Mouse (Mus musculus): ENCODE data around the gene Nr4a1. TPM values are rescaled to one million over a fixed set of nuclear protein-coding genes. Genes with fewer than 3 reads are reported as not detected.
A peak's percentile ranks its signal among the peaks of the same experiment; 100 is the strongest.

Gene Nr4a1
- total and polyA plus RNA-seq, 3 experiments, result 12.1 to 45.3 (median 23.8) TPM

GRCm38 (mm10) chr15:101295616-101296015 is 41.5 kb downstream of the Nr4a1 start:
- Histone ChIP-seq H3K9ac (ENCODE audit: low read depth, low read length) (no peak overlapping the region), H3K27ac (peak overlapping the region; percentile 7), H3K27me3 (ENCODE audit: control insufficient read depth, insufficient read depth, low read length) (no peaks in the 10 kb centered on the region), H3K79me2 (replicated peaks; ENCODE audit: control insufficient read depth, insufficient read depth, low read length) (no peaks in the 10 kb centered on the region), H3K36me3 (ENCODE audit: control insufficient read depth, insufficient read depth, low read length) (no peaks in the 10 kb centered on the region), H3K4me3 (no peak overlapping the region), H3K4me1 (ENCODE audit: control insufficient read depth, insufficient read depth, low read length) (peaks cover 10% of the 10 kb centered on the region)
- no peak for TF ChIP-seq EP300 (IDR thresholded peaks at IDR 0.05; ENCODE audit: insufficient read depth, low read depth, low read length)
- no peak for TF ChIP-seq POLR2A (IDR thresholded peaks at IDR 0.05; ENCODE audit: insufficient read depth, low read depth, low read length)
- no peak for TF ChIP-seq CTCF (IDR thresholded peaks at IDR 0.05)
- 90% methylated on average over 10 of the region's 10 CpGs for WGBS
- DNase-seq, result no peak
- intact Hi-C loops (cut with DNase I), result no loop called here

GRCm38 (mm10) chr15:101296091-101296490 is 42.0 kb downstream of the Nr4a1 start:
- Histone ChIP-seq H3K27me3 (ENCODE audit: control insufficient read depth, insufficient read depth, low read length) (no peaks in the 10 kb centered on the region), H3K27ac (peak overlapping the region; percentile 7), H3K36me3 (ENCODE audit: control insufficient read depth, insufficient read depth, low read length) (no peaks in the 10 kb centered on the region), H3K9ac (ENCODE audit: low read depth, low read length) (no peak overlapping the region), H3K79me2 (replicated peaks; ENCODE audit: control insufficient read depth, insufficient read depth, low read length) (no peaks in the 10 kb centered on the region), H3K4me3 (no peak overlapping the region), H3K4me1 (ENCODE audit: control insufficient read depth, insufficient read depth, low read length) (peaks cover 10% of the 10 kb centered on the region)
- WGBS, result 55% methylated on average over 11 of the region's 11 CpGs
- no peak for TF ChIP-seq EP300 (IDR thresholded peaks at IDR 0.05; ENCODE audit: insufficient read depth, low read depth, low read length)
- intact Hi-C loops (cut with DNase I), result no loop called here
- peak in 1 of 2 experiments; percentile 34 for DNase-seq

- Histone ChIP-seq H3K9ac (ENCODE audit: low read depth, low read length) (no peak overlapping the region), H3K27ac (no peak overlapping the region), H3K36me3 (ENCODE audit: control insufficient read depth, insufficient read depth, low read length) (no peaks in the 10 kb centered on the region), H3K27me3 (ENCODE audit: control insufficient read depth, insufficient read depth, low read length) (no peaks in the 10 kb centered on the region), H3K4me1 (ENCODE audit: control insufficient read depth, insufficient read depth, low read length) (peaks cover 10% of the 10 kb centered on the region), H3K4me3 (no peak overlapping the region), H3K79me2 (replicated peaks; ENCODE audit: control insufficient read depth, insufficient read depth, low read length) (no peaks in the 10 kb centered on the region)
- intact Hi-C loops (cut with DNase I), result no loop called here
- TF ChIP-seq EP300 (IDR thresholded peaks at IDR 0.05; ENCODE audit: insufficient read depth, low read depth, low read length), result no peak
- TF ChIP-seq CTCF (IDR thresholded peaks at IDR 0.05), result no peak
- no peak for TF ChIP-seq POLR2A (IDR thresholded peaks at IDR 0.05; ENCODE audit: insufficient read depth, low read depth, low read length)
- WGBS, result 37% methylated on average over 7 of the region's 7 CpGs
- no peak for DNase-seq
These were observed 43.9 kb downstream of the Nr4a1 start for GRCm38 (mm10) chr15:101297988-101298387.

- DNase-seq, result no peak
These were observed 44.5 kb downstream of the Nr4a1 start for GRCm38 (mm10) chr15:101298550-101298949.

GRCm38 (mm10) chr15:101299480-101299960 is 45.5 kb downstream of the Nr4a1 start:
- WGBS, result 21% methylated on average over 14 of the region's 14 CpGs
- Histone ChIP-seq H3K27ac (peak overlapping the region; percentile 40; the same call in 1 of the 2 replicates), H3K27me3 (ENCODE audit: control insufficient read depth, insufficient read depth, low read length) (no peaks in the 10 kb centered on the region), H3K4me1 (ENCODE audit: control insufficient read depth, insufficient read depth, low read length) (peaks cover 10% of the 10 kb centered on the region), H3K4me3 (no peak overlapping the region), H3K9ac (ENCODE audit: low read depth, low read length) (0 out of 2 replicates have a peak overlapping the region, but pooled peaks have one; percentile 2), H3K79me2 (replicated peaks; ENCODE audit: control insufficient read depth, insufficient read depth, low read length) (no peaks in the 10 kb centered on the region), H3K36me3 (ENCODE audit: control insufficient read depth, insufficient read depth, low read length) (no peaks in the 10 kb centered on the region)
- TF ChIP-seq POLR2A (IDR thresholded peaks at IDR 0.05; ENCODE audit: insufficient read depth, low read depth, low read length) (peak; percentile 16; the same call in 1 of the 2 replicates), EP300 (IDR thresholded peaks at IDR 0.05; ENCODE audit: insufficient read depth, low read depth, low read length) (peak; percentile 67), CTCF (IDR thresholded peaks at IDR 0.05) (no peak)
- intact Hi-C loops (cut with DNase I), result no loop called here
- peak in 1 of 2 experiments; percentile 43 for DNase-seq

More at GRCm38 (mm10) chr15:101298550-101298949, 44.5 kb downstream of the Nr4a1 start:
- WGBS, result 38% methylated on average over 7 of the region's 7 CpGs
- Histone ChIP-seq H3K27me3 (ENCODE audit: control insufficient read depth, insufficient read depth, low read length) (no peaks in the 10 kb centered on the region), H3K9ac (ENCODE audit: low read depth, low read length) (no peak overlapping the region), H3K4me1 (ENCODE audit: control insufficient read depth, insufficient read depth, low read length) (peaks cover 10% of the 10 kb centered on the region), H3K36me3 (ENCODE audit: control insufficient read depth, insufficient read depth, low read length) (no peaks in the 10 kb centered on the region), H3K79me2 (replicated peaks; ENCODE audit: control insufficient read depth, insufficient read depth, low read length) (no peaks in the 10 kb centered on the region), H3K27ac (no peak overlapping the region), H3K4me3 (no peak overlapping the region)
- TF ChIP-seq EP300 (IDR thresholded peaks at IDR 0.05; ENCODE audit: insufficient read depth, low read depth, low read length) (no peak), CTCF (IDR thresholded peaks at IDR 0.05) (no peak), POLR2A (IDR thresholded peaks at IDR 0.05; ENCODE audit: insufficient read depth, low read depth, low read length) (no peak)
- intact Hi-C loops (cut with DNase I), result no loop called here

GRCm38 (mm10) chr15:101300128-101300527 is 46.1 kb downstream of the Nr4a1 start:
- peaks cover 10% of the 10 kb centered on the region for H3K4me1 ChIP-seq (ENCODE audit: control insufficient read depth, insufficient read depth, low read length)
- DNase-seq, result no peak
- no peaks in the 10 kb centered on the region for H3K36me3 ChIP-seq (ENCODE audit: control insufficient read depth, insufficient read depth, low read length)
- intact Hi-C loops (cut with DNase I), result no loop called here
- no peaks in the 10 kb centered on the region for H3K27me3 ChIP-seq (ENCODE audit: control insufficient read depth, insufficient read depth, low read length)
- no peak overlapping the region for H3K4me3 ChIP-seq
- no peak overlapping the region for H3K9ac ChIP-seq (ENCODE audit: low read depth, low read length)
- TF ChIP-seq EP300 (IDR thresholded peaks at IDR 0.05; ENCODE audit: insufficient read depth, low read depth, low read length) (no peak), CTCF (IDR thresholded peaks at IDR 0.05) (no peak), POLR2A (IDR thresholded peaks at IDR 0.05; ENCODE audit: insufficient read depth, low read depth, low read length) (no peak)
- H3K27ac ChIP-seq, result no peak overlapping the region; the same call in 1 of the 2 replicates
- WGBS, result 65% methylated on average over 6 of the region's 6 CpGs
- H3K79me2 ChIP-seq (replicated peaks; ENCODE audit: control insufficient read depth, insufficient read depth, low read length), result no peaks in the 10 kb centered on the region

Data from heart, adult 2 months (tissue).